Mouse (Mus musculus): Measurements from ENCODE around the gene Mfsd11. TPM values are rescaled to one million over a fixed set of nuclear protein-coding genes. Genes with fewer than 3 reads are reported as not detected.

The Mfsd11 gene
- total RNA-seq, 2 experiments from 2014 or later = 7.6 to 34.8 TPM

- ATAC-seq (replicated peaks; ENCODE audit: low FRiP score, poor library complexity, severe bottlenecking) = no peak
Measured at GRCm38 (mm10) chr11:116918323-116919185, 66.3 kb downstream of the Mfsd11 start, which contains the start of gene Mgat5b. Gene Mgat5b, plus strand, starts transcription at chr11:116918863.

GRCm38 (mm10) chr11:116919186-116920020 lies 67.2 kb downstream of the Mfsd11 start:
- no peak for ATAC-seq (replicated peaks; ENCODE audit: low FRiP score, poor library complexity, severe bottlenecking)

- ATAC-seq (replicated peaks; ENCODE audit: low FRiP score, poor library complexity, severe bottlenecking) = no peak
Measured at GRCm38 (mm10) chr11:116920746-116921145, 68.5 kb downstream of the Mfsd11 start.

- no peak for ATAC-seq (replicated peaks; ENCODE audit: low FRiP score, poor library complexity, severe bottlenecking)
Measured at GRCm38 (mm10) chr11:116922058-116922457, 69.8 kb downstream of the Mfsd11 start.

Other genes starting within 250 kb of the Mfsd11 start
- gene Rhbdf2, start 225.4 kb upstream of the Mfsd11 start, total RNA-seq (2015; ENCODE audit: low replicate concordance) = 6.3 and 12.6 TPM in 2 replicates
- gene Rhbdf2, start 225.4 kb upstream of the Mfsd11 start, total RNA-seq (2017; ENCODE audit: low replicate concordance) = 5.9 and 11.5 TPM in 2 replicates
- gene Prcd, start 198.9 kb upstream of the Mfsd11 start, total RNA-seq (2015; ENCODE audit: low replicate concordance) = not detected in 2 replicates
- gene Prcd, start 198.9 kb upstream of the Mfsd11 start, total RNA-seq (2017; ENCODE audit: low replicate concordance) = not detected in 2 replicates
- gene Cygb, start 198.1 kb upstream of the Mfsd11 start, total RNA-seq (2015; ENCODE audit: low replicate concordance) = not detected in 2 replicates
- not detected in 2 replicates for gene Cygb, start 198.1 kb upstream of the Mfsd11 start, total RNA-seq (2017; ENCODE audit: low replicate concordance)
- not detected in 2 replicates for gene St6galnac1, start 76.9 kb upstream of the Mfsd11 start, total RNA-seq (2015; ENCODE audit: low replicate concordance)
- not detected in 2 replicates for gene St6galnac1, start 76.9 kb upstream of the Mfsd11 start, total RNA-seq (2017; ENCODE audit: low replicate concordance)
- not detected in 2 replicates for gene Mxra7, start 24.4 kb upstream of the Mfsd11 start, total RNA-seq (2015; ENCODE audit: low replicate concordance)
- 0.13 TPM in 1 of 2 replicates, not detected in the other for gene Mxra7, start 24.4 kb upstream of the Mfsd11 start, total RNA-seq (2017; ENCODE audit: low replicate concordance)
- gene Mettl23, start 9.2 kb upstream of the Mfsd11 start, total RNA-seq (2015; ENCODE audit: low replicate concordance) = 27.4 and 60.4 TPM in 2 replicates
- 17.8 and 18.4 TPM in 2 replicates for gene Mettl23, start 9.2 kb upstream of the Mfsd11 start, total RNA-seq (2017; ENCODE audit: low replicate concordance)
- gene Jmjd6, start 9.0 kb upstream of the Mfsd11 start, total RNA-seq (2015; ENCODE audit: low replicate concordance) = 5.4 and 18.0 TPM in 2 replicates
- 5.1 and 10.8 TPM in 2 replicates for gene Jmjd6, start 9.0 kb upstream of the Mfsd11 start, total RNA-seq (2017; ENCODE audit: low replicate concordance)
- gene Srsf2, start 654 bp downstream of the Mfsd11 start, total RNA-seq (2015; ENCODE audit: low replicate concordance) = 911 and 1,279 TPM in 2 replicates
- 284 and 388 TPM in 2 replicates for gene Srsf2, start 654 bp downstream of the Mfsd11 start, total RNA-seq (2017; ENCODE audit: low replicate concordance)
- gene Mgat5b, start 66.4 kb downstream of the Mfsd11 start, total RNA-seq (2015; ENCODE audit: low replicate concordance) = not detected in 2 replicates
- gene Mgat5b, start 66.4 kb downstream of the Mfsd11 start, total RNA-seq (2017; ENCODE audit: low replicate concordance) = not detected in 2 replicates